Mouse (Mus musculus): Measurements from ENCODE around the gene Phf3. TPM values are rescaled to one million over a fixed set of nuclear protein-coding genes. Genes with fewer than 3 reads are reported as not detected.

The Phf3 gene
- polyA plus RNA-seq, 1 experiment from 2014 or later: 37.0 TPM

DNA sequence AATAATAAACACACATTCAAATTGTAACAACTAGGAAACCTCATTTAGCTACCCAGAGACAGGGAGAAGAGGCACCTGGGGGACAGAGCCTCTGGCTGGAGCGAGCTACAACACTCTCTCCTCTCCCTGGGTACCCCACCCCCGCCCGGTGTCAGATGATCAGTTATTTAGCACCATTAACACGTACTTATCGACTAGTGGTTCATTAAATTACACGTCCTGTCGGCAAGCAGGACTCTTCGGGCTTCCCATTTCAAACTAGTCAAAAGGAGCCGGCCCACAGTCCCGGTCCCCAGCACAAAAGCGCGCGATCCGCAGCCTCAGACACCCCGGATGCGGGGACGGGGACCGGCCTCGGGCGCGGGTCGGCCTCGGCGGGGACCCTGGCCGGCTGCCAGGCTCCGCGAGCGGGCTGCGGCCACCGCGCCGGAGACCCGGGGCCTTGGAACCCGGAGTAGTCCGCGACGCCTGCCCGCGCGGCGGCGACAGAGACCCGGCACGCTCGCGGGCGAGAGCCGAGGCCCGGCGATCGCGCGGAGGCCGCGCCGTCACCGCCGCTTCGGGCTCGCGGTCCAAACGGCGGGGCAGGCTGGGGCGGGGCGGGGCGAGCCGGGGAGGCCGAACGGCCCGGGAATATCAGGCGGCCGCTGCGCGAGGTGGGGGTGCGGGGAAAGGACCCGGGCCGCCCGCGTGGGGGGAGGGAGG lies 733 bp downstream of the Phf3 start:
- H3K27ac ChIP-seq: peak overlapping the region; percentile 98
- peak; percentile 83 for ATAC-seq (replicated peaks; ENCODE audit: low FRiP score)
- no peaks in the 10 kb centered on the region for H3K36me3 ChIP-seq
- peak overlapping the region; percentile 64 for H3K4me2 ChIP-seq
- H3K4me3 ChIP-seq (replicated peaks): peak overlapping the region; percentile 93
- peak overlapping the region; percentile 93 for H3K9ac ChIP-seq
- H3K9me3 ChIP-seq (replicated peaks): no peaks in the 10 kb centered on the region
- peaks cover 17% of the 10 kb centered on the region for H3K4me1 ChIP-seq
- 0% methylated on average over 68 of the region's 79 CpGs for WGBS
- H3K27me3 ChIP-seq: no peaks in the 10 kb centered on the region

GRCm38 (mm10) chr1:30867786-30868185 lies 5.9 kb downstream of the Phf3 start:
- no peak for ATAC-seq (replicated peaks; ENCODE audit: low FRiP score)
- Histone ChIP-seq H3K9ac (no peak overlapping the region), H3K4me2 (no peak overlapping the region), H3K9me3 (replicated peaks) (no peaks in the 10 kb centered on the region), H3K36me3 (no peaks in the 10 kb centered on the region), H3K4me3 (replicated peaks) (no peak overlapping the region), H3K27ac (no peak overlapping the region), H3K4me1 (peaks cover 12% of the 10 kb centered on the region), H3K27me3 (no peaks in the 10 kb centered on the region)
- WGBS: 90% methylated on average over 4 of the region's 4 CpGs

GRCm38 (mm10) chr1:30852518-30852917 lies 21.2 kb downstream of the Phf3 start:
- Histone ChIP-seq H3K27me3 (no peaks in the 10 kb centered on the region), H3K4me3 (replicated peaks) (no peak overlapping the region), H3K4me1 (0 out of 2 replicates have a peak, but pooled peaks cover 6% of the 10 kb centered on the region), H3K4me2 (no peak overlapping the region), H3K9ac (no peak overlapping the region), H3K27ac (no peak overlapping the region), H3K36me3 (peaks cover 6% of the 10 kb centered on the region; the same call in 1 of the 2 replicates), H3K9me3 (replicated peaks) (no peaks in the 10 kb centered on the region)
- WGBS: 88% methylated on average over 3 of the region's 3 CpGs
- no peak for ATAC-seq (replicated peaks; ENCODE audit: low FRiP score)

DNA sequence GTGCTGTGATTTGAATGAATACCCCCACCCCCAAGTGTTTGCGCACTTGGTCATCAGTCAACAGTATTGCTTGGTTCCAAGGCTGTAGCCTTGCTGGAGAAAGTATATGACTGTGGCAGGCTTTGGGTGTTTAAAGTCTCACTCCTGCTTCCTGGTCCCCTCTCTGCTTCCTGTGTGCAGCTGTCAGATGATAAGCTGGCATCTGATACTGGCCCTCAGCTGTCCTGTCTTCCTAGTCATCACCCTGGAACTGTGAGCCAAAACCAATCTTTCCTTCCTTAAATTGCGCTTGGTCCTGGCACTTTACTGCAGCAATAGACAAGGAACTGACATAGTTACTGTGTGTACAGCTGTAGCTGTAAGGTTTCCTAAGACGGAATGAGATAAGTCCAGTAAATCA lies 21.8 kb downstream of the Phf3 start:
- Histone ChIP-seq H3K4me1 (peaks cover 12% of the 10 kb centered on the region; the same call in 1 of the 2 replicates), H3K4me3 (replicated peaks) (no peak overlapping the region), H3K27ac (no peak overlapping the region), H3K27me3 (no peaks in the 10 kb centered on the region), H3K9me3 (replicated peaks) (no peaks in the 10 kb centered on the region), H3K9ac (no peak overlapping the region), H3K4me2 (no peak overlapping the region), H3K36me3 (peaks cover 6% of the 10 kb centered on the region; the same call in 1 of the 2 replicates)
- 81% methylated on average over 3 of the region's 3 CpGs for WGBS
- ATAC-seq (replicated peaks; ENCODE audit: low FRiP score): no peak

- Histone ChIP-seq H3K36me3 (peaks cover 6% of the 10 kb centered on the region; the same call in 1 of the 2 replicates), H3K4me1 (peaks cover 15% of the 10 kb centered on the region), H3K4me3 (replicated peaks) (no peak overlapping the region), H3K9me3 (replicated peaks) (no peaks in the 10 kb centered on the region), H3K9ac (no peak overlapping the region), H3K4me2 (no peak overlapping the region), H3K27me3 (no peaks in the 10 kb centered on the region), H3K27ac (no peak overlapping the region)
- WGBS: 84% methylated on average over 2 of the region's 2 CpGs
- no peak for ATAC-seq (replicated peaks; ENCODE audit: low FRiP score)
These were observed 22.8 kb downstream of the Phf3 start for GRCm38 (mm10) chr1:30850906-30851305.

DNA sequence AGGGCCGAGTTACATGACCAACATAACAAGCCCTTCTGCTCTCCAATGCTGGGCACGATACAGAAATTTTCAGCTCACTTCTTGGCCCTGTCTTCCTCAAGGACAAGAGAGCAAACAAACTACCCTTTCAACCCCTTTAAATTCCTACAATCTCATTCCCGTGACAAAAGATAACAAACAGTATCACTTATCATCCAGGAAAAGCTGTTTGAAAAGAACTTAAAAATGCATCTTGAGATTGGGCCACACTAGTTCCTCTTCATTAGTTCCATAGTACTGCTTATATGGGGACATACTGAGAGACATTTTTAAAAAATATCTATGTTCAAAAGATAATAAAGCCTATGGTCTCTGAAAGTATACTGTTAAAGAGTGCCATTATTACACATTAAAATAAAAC lies 23.8 kb downstream of the Phf3 start:
- Histone ChIP-seq H3K27ac (no peak overlapping the region), H3K36me3 (peaks cover 6% of the 10 kb centered on the region; the same call in 1 of the 2 replicates), H3K4me2 (no peak overlapping the region), H3K27me3 (no peaks in the 10 kb centered on the region), H3K4me3 (replicated peaks) (no peak overlapping the region), H3K9ac (no peak overlapping the region), H3K9me3 (replicated peaks) (no peaks in the 10 kb centered on the region), H3K4me1 (peaks cover 15% of the 10 kb centered on the region)
- no peak for ATAC-seq (replicated peaks; ENCODE audit: low FRiP score)
- 52% methylated on average over 3 of the region's 3 CpGs for WGBS

DNA sequence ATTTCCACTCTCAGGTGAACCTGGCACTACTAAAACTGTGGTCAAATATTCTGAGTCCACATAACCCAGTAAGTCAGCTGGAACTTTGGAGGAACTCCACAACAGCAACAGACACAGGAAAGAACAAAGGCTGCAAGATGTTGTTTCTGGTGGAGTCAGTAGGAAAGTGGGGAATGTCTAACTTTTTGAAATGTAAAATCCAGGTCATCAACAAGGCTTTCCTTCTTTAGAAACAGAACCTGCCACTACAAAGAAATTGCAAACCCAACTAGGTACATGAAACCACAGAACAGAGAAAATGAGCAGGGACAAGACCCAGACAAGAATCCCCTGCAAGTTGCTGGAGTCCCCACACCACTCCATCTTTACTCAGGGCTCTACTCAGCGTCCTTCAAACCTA lies 26.0 kb downstream of the Phf3 start:
- peak overlapping the region; percentile 41; the same call in 1 of the 2 replicates for H3K27ac ChIP-seq
- H3K9me3 ChIP-seq (replicated peaks): no peaks in the 10 kb centered on the region
- no peak for ATAC-seq (replicated peaks; ENCODE audit: low FRiP score)
- H3K36me3 ChIP-seq: peaks cover 6% of the 10 kb centered on the region; the same call in 1 of the 2 replicates
- H3K27me3 ChIP-seq: no peaks in the 10 kb centered on the region
- no peak overlapping the region for H3K9ac ChIP-seq
- peaks cover 18% of the 10 kb centered on the region for H3K4me1 ChIP-seq
- no peak overlapping the region for H3K4me3 ChIP-seq (replicated peaks)
- no peak overlapping the region for H3K4me2 ChIP-seq
- 32% methylated on average over 1 of the region's 1 CpGs for WGBS

DNA sequence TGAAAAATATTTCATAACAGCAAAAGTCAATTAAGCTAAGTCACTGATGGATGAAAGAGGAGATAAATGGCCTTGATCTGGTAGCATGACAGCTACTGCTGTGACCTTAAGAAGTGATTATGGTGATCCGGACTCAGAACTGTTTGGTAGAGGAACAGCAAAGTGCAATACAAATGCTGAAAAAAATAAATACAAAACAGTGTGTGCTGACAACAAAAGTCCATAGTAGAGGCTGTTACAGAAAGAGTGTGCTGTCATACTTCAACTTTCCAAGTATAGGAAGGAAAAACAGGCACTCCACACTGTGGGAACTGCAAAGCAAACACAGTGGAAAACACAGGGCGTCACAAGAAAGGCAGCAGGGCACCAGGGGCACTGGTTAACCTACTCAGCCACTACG lies 34.1 kb downstream of the Phf3 start:
- no peak overlapping the region for H3K4me3 ChIP-seq (replicated peaks)
- no peaks in the 10 kb centered on the region for H3K9me3 ChIP-seq (replicated peaks)
- 72% methylated on average over 3 of the region's 3 CpGs for WGBS
- H3K36me3 ChIP-seq: peaks cover 35% of the 10 kb centered on the region
- no peak overlapping the region for H3K27ac ChIP-seq
- no peak overlapping the region for H3K9ac ChIP-seq
- no peak for ATAC-seq (replicated peaks; ENCODE audit: low FRiP score)
- no peaks in the 10 kb centered on the region for H3K27me3 ChIP-seq
- H3K4me2 ChIP-seq: no peak overlapping the region
- H3K4me1 ChIP-seq: 0 out of 2 replicates have a peak, but pooled peaks cover 3% of the 10 kb centered on the region

GRCm38 (mm10) chr1:30835512-30835911 lies 38.2 kb downstream of the Phf3 start:
- WGBS: 93% methylated on average over 6 of the region's 6 CpGs
- Histone ChIP-seq H3K4me3 (replicated peaks) (no peak overlapping the region), H3K4me1 (no peaks in the 10 kb centered on the region), H3K27me3 (no peaks in the 10 kb centered on the region), H3K4me2 (no peak overlapping the region), H3K9ac (no peak overlapping the region), H3K9me3 (replicated peaks) (no peaks in the 10 kb centered on the region), H3K27ac (no peak overlapping the region), H3K36me3 (peaks cover 46% of the 10 kb centered on the region)
- ATAC-seq (replicated peaks; ENCODE audit: low FRiP score): no peak

DNA sequence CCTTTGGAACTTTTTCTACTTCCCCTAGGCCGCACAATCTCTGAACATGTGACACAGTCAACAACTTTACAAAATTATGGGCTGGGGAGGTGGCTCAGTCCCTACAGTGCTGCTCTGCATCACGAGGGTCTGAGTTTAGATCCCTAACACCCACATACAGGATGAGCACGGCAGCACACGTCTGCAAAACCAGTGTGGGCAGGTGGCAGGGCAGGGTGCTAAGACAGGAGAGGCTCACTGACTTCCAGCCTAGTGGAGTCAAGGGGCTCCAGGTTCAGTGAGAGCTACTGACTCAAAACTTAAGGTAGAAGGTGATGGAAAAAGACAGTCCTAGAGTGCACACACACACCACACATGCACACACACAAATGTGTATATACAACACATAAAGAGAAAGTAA lies 40.9 kb downstream of the Phf3 start:
- H3K4me1 ChIP-seq: no peaks in the 10 kb centered on the region
- 85% methylated on average over 4 of the region's 4 CpGs for WGBS
- H3K9me3 ChIP-seq (replicated peaks): no peaks in the 10 kb centered on the region
- no peaks in the 10 kb centered on the region for H3K27me3 ChIP-seq
- no peak for ATAC-seq (replicated peaks; ENCODE audit: low FRiP score)
- H3K4me2 ChIP-seq: no peak overlapping the region
- H3K27ac ChIP-seq: no peak overlapping the region
- peaks cover 63% of the 10 kb centered on the region for H3K36me3 ChIP-seq
- H3K9ac ChIP-seq: no peak overlapping the region
- no peak overlapping the region for H3K4me3 ChIP-seq (replicated peaks)

- H3K4me1 ChIP-seq: no peaks in the 10 kb centered on the region
These were observed 54.3 kb downstream of the Phf3 start for GRCm38 (mm10) chr1:30819414-30819813.

GRCm38 (mm10) chr1:30815609-30816008 lies 58.1 kb downstream of the Phf3 start:
- Histone ChIP-seq H3K27me3 (no peaks in the 10 kb centered on the region), H3K9me3 (replicated peaks) (no peaks in the 10 kb centered on the region), H3K36me3 (peaks cover 79% of the 10 kb centered on the region), H3K9ac (no peak overlapping the region), H3K4me2 (no peak overlapping the region), H3K4me3 (replicated peaks) (no peak overlapping the region), H3K4me1 (no peaks in the 10 kb centered on the region), H3K27ac (peak overlapping the region; percentile 76)
- WGBS: 87% methylated on average over 1 of the region's 1 CpGs
- peak; percentile 80 for ATAC-seq (replicated peaks; ENCODE audit: low FRiP score)

More at GRCm38 (mm10) chr1:30819414-30819813, 54.3 kb downstream of the Phf3 start:
- H3K9ac ChIP-seq: no peak overlapping the region
- no peaks in the 10 kb centered on the region for H3K27me3 ChIP-seq
- H3K9me3 ChIP-seq (replicated peaks): no peaks in the 10 kb centered on the region
- no peak overlapping the region for H3K4me3 ChIP-seq (replicated peaks)
- H3K4me2 ChIP-seq: no peak overlapping the region
- ATAC-seq (replicated peaks; ENCODE audit: low FRiP score): no peak
- H3K36me3 ChIP-seq: peaks cover 63% of the 10 kb centered on the region
- WGBS: 86% methylated on average over 6 of the region's 6 CpGs
- no peak overlapping the region for H3K27ac ChIP-seq

Data from kidney, embryonic 15.5 days (tissue).